Mouse (Mus musculus): ENCODE results near the gene Ube2g2. TPM values are rescaled to one million over a fixed set of nuclear protein-coding genes. Genes with fewer than 3 reads are reported as not detected.

The Ube2g2 gene
- polyA plus RNA-seq (2014; fragmentation: Illumina TruSeq; extraction: RNeasy Lipid Tissue Mini Kit (QIAGEN cat#74804); ENCODE audit: insufficient read depth, low read depth, low replicate concordance): 44.6 TPM

GRCm38 (mm10) chr10:77622055-77622988, at the start of gene Ube2g2:
Ube2g2 (plus strand) TSS chr10:77622275.

DNA sequence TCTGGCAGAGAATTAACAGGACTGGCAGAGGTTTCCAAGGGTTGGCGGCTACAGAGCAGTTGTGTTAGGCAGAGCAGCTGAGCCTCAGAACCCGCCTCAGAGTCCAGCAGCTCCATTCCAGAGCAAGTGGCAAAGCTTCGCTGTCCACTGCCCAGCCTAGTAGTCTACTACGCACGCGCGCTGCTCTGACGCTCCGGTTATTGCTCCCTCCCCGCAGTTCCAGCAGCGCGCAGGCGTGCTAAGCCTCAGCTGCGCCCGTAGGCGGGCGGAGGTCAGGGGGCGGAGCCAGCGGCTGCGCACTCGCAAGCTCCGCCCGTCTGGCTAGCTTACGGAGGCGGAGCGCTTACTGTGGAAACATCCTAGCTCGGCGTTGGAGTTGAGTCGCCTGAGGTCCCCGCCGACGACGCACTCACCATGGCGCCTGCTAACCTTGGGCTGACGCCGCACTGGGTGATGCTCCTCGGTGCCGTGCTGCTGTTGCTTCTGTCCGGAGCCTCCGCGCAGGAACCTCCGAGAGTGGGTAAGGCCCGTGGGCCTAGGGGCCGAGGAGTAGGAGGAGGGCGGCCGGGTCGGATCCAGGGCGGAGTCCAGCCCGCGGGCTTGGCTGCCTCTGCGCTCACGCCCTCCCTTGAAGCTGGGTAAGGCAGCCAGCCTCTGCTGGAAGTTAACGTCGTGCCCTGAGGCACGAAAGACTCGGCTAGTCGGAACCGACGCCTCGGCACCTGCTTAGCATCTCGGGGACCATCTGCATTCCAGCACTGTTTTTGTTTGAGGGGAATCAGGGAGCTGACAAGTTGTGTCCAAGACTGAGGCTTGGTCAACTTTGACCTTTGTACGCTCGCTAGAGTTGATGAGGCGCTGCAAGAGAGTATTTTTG, 40.4 kb upstream of the Ube2g2 start, which contains the start of gene Pttg1ip:
Pttg1ip (plus strand) TSS at position 313 of the 877 bp plus-strand sequence.

GRCm38 (mm10) chr10:77605908-77606826, 15.9 kb upstream of the Ube2g2 start, which contains the start of the genes Sumo3 and Gm49325:
Sumo3 (plus strand) TSS chr10:77606097.
Gm49325 (plus strand) TSS chr10:77606197.

DNA sequence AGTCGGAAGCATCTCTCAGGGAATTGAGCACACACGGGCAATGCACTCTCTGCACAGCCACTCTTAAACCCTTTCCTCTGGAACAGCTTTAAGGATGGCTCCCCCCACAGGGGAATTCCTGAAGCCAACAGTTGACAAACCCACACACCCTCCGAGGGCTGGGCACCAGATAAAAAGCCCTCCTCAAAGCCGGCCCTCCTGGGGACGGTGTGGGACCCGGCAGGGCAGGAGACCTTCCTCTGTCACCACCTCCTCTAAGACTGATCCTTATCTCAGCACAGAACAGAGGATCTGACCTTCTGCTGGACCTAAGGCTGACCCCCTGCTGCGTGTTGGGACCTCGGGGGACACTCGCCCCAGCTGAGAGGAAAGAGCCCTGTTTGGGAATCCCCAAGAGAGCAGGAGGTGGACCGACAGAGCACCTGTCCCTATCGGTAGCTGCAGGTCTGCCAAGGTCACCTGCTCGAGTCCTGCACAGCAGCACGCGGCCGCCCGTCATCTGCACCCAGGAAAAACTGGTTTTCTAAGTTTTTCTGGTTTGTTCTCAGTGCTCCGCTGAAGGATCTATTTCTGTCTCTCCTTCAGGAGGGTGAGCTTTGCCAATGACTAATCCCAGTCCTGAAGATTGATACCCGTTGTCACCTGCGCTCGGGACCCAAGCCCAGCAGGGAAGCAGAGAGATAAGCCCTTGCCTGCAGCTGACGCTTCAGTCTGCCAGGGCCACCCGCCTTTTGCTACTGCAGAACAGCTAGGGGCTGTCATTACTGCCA, 64.0 kb downstream of the Ube2g2 start, which contains the start of gene Tspear:
Tspear (plus strand) TSS at position 675 of the 770 bp plus-strand sequence.

GRCm38 (mm10) chr10:77690356-77690807, 68.3 kb downstream of the Ube2g2 start, which contains the start of gene Gm19402:
Gm19402 (minus strand) TSS chr10:77690757.

Other genes starting within 250 kb of the Ube2g2 start
- 11.7 TPM for gene Adarb1, start 204.0 kb upstream of the Ube2g2 start, polyA plus RNA-seq (2014; fragmentation: Illumina TruSeq; extraction: RNeasy Lipid Tissue Mini Kit (QIAGEN cat#74804); ENCODE audit: insufficient read depth, low read depth, low replicate concordance)
- 16.8 TPM for gene Fam207a, start 106.5 kb upstream of the Ube2g2 start, polyA plus RNA-seq (2014; fragmentation: Illumina TruSeq; extraction: RNeasy Lipid Tissue Mini Kit (QIAGEN cat#74804); ENCODE audit: insufficient read depth, low read depth, low replicate concordance)
- 40.3 TPM for gene Itgb2, start 92.0 kb upstream of the Ube2g2 start, polyA plus RNA-seq (2014; fragmentation: Illumina TruSeq; extraction: RNeasy Lipid Tissue Mini Kit (QIAGEN cat#74804); ENCODE audit: insufficient read depth, low read depth, low replicate concordance)
- gene Pttg1ip, start 40.6 kb upstream of the Ube2g2 start, polyA plus RNA-seq (2014; fragmentation: Illumina TruSeq; extraction: RNeasy Lipid Tissue Mini Kit (QIAGEN cat#74804); ENCODE audit: insufficient read depth, low read depth, low replicate concordance): 165 TPM
- gene Sumo3, start 16.2 kb upstream of the Ube2g2 start, polyA plus RNA-seq (2014; fragmentation: Illumina TruSeq; extraction: RNeasy Lipid Tissue Mini Kit (QIAGEN cat#74804); ENCODE audit: insufficient read depth, low read depth, low replicate concordance): 119 TPM
- 1.5 TPM for gene Gm49325, start 16.1 kb upstream of the Ube2g2 start, polyA plus RNA-seq (2014; fragmentation: Illumina TruSeq; extraction: RNeasy Lipid Tissue Mini Kit (QIAGEN cat#74804); ENCODE audit: insufficient read depth, low read depth, low replicate concordance)
- gene Tspear, start 64.3 kb downstream of the Ube2g2 start, polyA plus RNA-seq (2014; fragmentation: Illumina TruSeq; extraction: RNeasy Lipid Tissue Mini Kit (QIAGEN cat#74804); ENCODE audit: insufficient read depth, low read depth, low replicate concordance): not detected
- gene Gm19402, start 68.5 kb downstream of the Ube2g2 start, polyA plus RNA-seq (2014; fragmentation: Illumina TruSeq; extraction: RNeasy Lipid Tissue Mini Kit (QIAGEN cat#74804); ENCODE audit: insufficient read depth, low read depth, low replicate concordance): not detected
- gene Gm9508, start 75.0 kb downstream of the Ube2g2 start, polyA plus RNA-seq (2014; fragmentation: Illumina TruSeq; extraction: RNeasy Lipid Tissue Mini Kit (QIAGEN cat#74804); ENCODE audit: insufficient read depth, low read depth, low replicate concordance): not detected
- gene Gm10272, start 84.4 kb downstream of the Ube2g2 start, polyA plus RNA-seq (2014; fragmentation: Illumina TruSeq; extraction: RNeasy Lipid Tissue Mini Kit (QIAGEN cat#74804); ENCODE audit: insufficient read depth, low read depth, low replicate concordance): not detected
- not detected for gene Gm10024, start 89.2 kb downstream of the Ube2g2 start, polyA plus RNA-seq (2014; fragmentation: Illumina TruSeq; extraction: RNeasy Lipid Tissue Mini Kit (QIAGEN cat#74804); ENCODE audit: insufficient read depth, low read depth, low replicate concordance)
- gene Gm10142, start 93.5 kb downstream of the Ube2g2 start, polyA plus RNA-seq (2014; fragmentation: Illumina TruSeq; extraction: RNeasy Lipid Tissue Mini Kit (QIAGEN cat#74804); ENCODE audit: insufficient read depth, low read depth, low replicate concordance): not detected
- not detected for gene Krtap12-1, start 98.3 kb downstream of the Ube2g2 start, polyA plus RNA-seq (2014; fragmentation: Illumina TruSeq; extraction: RNeasy Lipid Tissue Mini Kit (QIAGEN cat#74804); ENCODE audit: insufficient read depth, low read depth, low replicate concordance)
- not detected for gene Gm10100, start 104.2 kb downstream of the Ube2g2 start, polyA plus RNA-seq (2014; fragmentation: Illumina TruSeq; extraction: RNeasy Lipid Tissue Mini Kit (QIAGEN cat#74804); ENCODE audit: insufficient read depth, low read depth, low replicate concordance)
- gene Gm18596, start 120.4 kb downstream of the Ube2g2 start, polyA plus RNA-seq (2014; fragmentation: Illumina TruSeq; extraction: RNeasy Lipid Tissue Mini Kit (QIAGEN cat#74804); ENCODE audit: insufficient read depth, low read depth, low replicate concordance): not detected
- gene Gm9736, start 129.1 kb downstream of the Ube2g2 start, polyA plus RNA-seq (2014; fragmentation: Illumina TruSeq; extraction: RNeasy Lipid Tissue Mini Kit (QIAGEN cat#74804); ENCODE audit: insufficient read depth, low read depth, low replicate concordance): not detected
- not detected for gene Gm3233, start 137.4 kb downstream of the Ube2g2 start, polyA plus RNA-seq (2014; fragmentation: Illumina TruSeq; extraction: RNeasy Lipid Tissue Mini Kit (QIAGEN cat#74804); ENCODE audit: insufficient read depth, low read depth, low replicate concordance)
- gene Gm3238, start 149.1 kb downstream of the Ube2g2 start, polyA plus RNA-seq (2014; fragmentation: Illumina TruSeq; extraction: RNeasy Lipid Tissue Mini Kit (QIAGEN cat#74804); ENCODE audit: insufficient read depth, low read depth, low replicate concordance): not detected
- gene Gm7138, start 154.7 kb downstream of the Ube2g2 start, polyA plus RNA-seq (2014; fragmentation: Illumina TruSeq; extraction: RNeasy Lipid Tissue Mini Kit (QIAGEN cat#74804); ENCODE audit: insufficient read depth, low read depth, low replicate concordance): not detected
- not detected for gene Gm3250, start 160.3 kb downstream of the Ube2g2 start, polyA plus RNA-seq (2014; fragmentation: Illumina TruSeq; extraction: RNeasy Lipid Tissue Mini Kit (QIAGEN cat#74804); ENCODE audit: insufficient read depth, low read depth, low replicate concordance)
- gene Gm7137, start 165.9 kb downstream of the Ube2g2 start, polyA plus RNA-seq (2014; fragmentation: Illumina TruSeq; extraction: RNeasy Lipid Tissue Mini Kit (QIAGEN cat#74804); ENCODE audit: insufficient read depth, low read depth, low replicate concordance): not detected
- not detected for gene Gm9639, start 172.8 kb downstream of the Ube2g2 start, polyA plus RNA-seq (2014; fragmentation: Illumina TruSeq; extraction: RNeasy Lipid Tissue Mini Kit (QIAGEN cat#74804); ENCODE audit: insufficient read depth, low read depth, low replicate concordance)
- gene Gm19668, start 176.9 kb downstream of the Ube2g2 start, polyA plus RNA-seq (2014; fragmentation: Illumina TruSeq; extraction: RNeasy Lipid Tissue Mini Kit (QIAGEN cat#74804); ENCODE audit: insufficient read depth, low read depth, low replicate concordance): not detected
- not detected for gene Gm9507, start 189.6 kb downstream of the Ube2g2 start, polyA plus RNA-seq (2014; fragmentation: Illumina TruSeq; extraction: RNeasy Lipid Tissue Mini Kit (QIAGEN cat#74804); ENCODE audit: insufficient read depth, low read depth, low replicate concordance)
- not detected for gene Gm2696, start 192.4 kb downstream of the Ube2g2 start, polyA plus RNA-seq (2014; fragmentation: Illumina TruSeq; extraction: RNeasy Lipid Tissue Mini Kit (QIAGEN cat#74804); ENCODE audit: insufficient read depth, low read depth, low replicate concordance)
- not detected for gene Krtap10-4, start 204.8 kb downstream of the Ube2g2 start, polyA plus RNA-seq (2014; fragmentation: Illumina TruSeq; extraction: RNeasy Lipid Tissue Mini Kit (QIAGEN cat#74804); ENCODE audit: insufficient read depth, low read depth, low replicate concordance)
- not detected for gene Krtap10-10, start 213.7 kb downstream of the Ube2g2 start, polyA plus RNA-seq (2014; fragmentation: Illumina TruSeq; extraction: RNeasy Lipid Tissue Mini Kit (QIAGEN cat#74804); ENCODE audit: insufficient read depth, low read depth, low replicate concordance)
- gene Gm36176, start 224.5 kb downstream of the Ube2g2 start, polyA plus RNA-seq (2014; fragmentation: Illumina TruSeq; extraction: RNeasy Lipid Tissue Mini Kit (QIAGEN cat#74804); ENCODE audit: insufficient read depth, low read depth, low replicate concordance): not detected
- not detected for gene Gm10318, start 230.6 kb downstream of the Ube2g2 start, polyA plus RNA-seq (2014; fragmentation: Illumina TruSeq; extraction: RNeasy Lipid Tissue Mini Kit (QIAGEN cat#74804); ENCODE audit: insufficient read depth, low read depth, low replicate concordance)
- gene Gm3285, start 239.7 kb downstream of the Ube2g2 start, polyA plus RNA-seq (2014; fragmentation: Illumina TruSeq; extraction: RNeasy Lipid Tissue Mini Kit (QIAGEN cat#74804); ENCODE audit: insufficient read depth, low read depth, low replicate concordance): not detected

Measured in lung, adult 10 weeks (tissue).